Mouse (Mus musculus) urinary bladder, adult 2 months (tissue): ENCODE measurements around the gene Ubr4. TPM values are rescaled to one million over a fixed set of nuclear protein-coding genes. Genes with fewer than 3 reads are reported as not detected.
"Not testable (repeated sequence)": the region's sequence is repeated elsewhere in the genome, so short reads cannot be mapped to it uniquely, and the experiment has no call there.

Experiments used
- DNase-seq: peaks from one replicate; pipeline ENCODE4 v3.0.0; 2022; ENCODE audit warnings: low spot score
- polyA plus RNA-seq: library from polyadenylated mRNA; depleted of rRNA; stranded (reverse); fragments of >200 nt; gene quantifications from 2 replicates; pipeline ENCODE4 v1.2.3, GENCODE M21; 2012

Gene Ubr4
- polyA plus RNA-seq, 1 experiment: 169 TPM

- DNase-seq: no peak
Observed at GRCm38 (mm10) chr4:139484496-139484895, 132.1 kb downstream of the Ubr4 start.

GRCm38 (mm10) chr4:139487085-139487484 lies 134.7 kb downstream of the Ubr4 start:
- no peak for DNase-seq

- DNase-seq: no peak
Observed at GRCm38 (mm10) chr4:139488325-139488724, 135.9 kb downstream of the Ubr4 start.

GRCm38 (mm10) chr4:139489946-139490345 lies 137.5 kb downstream of the Ubr4 start:
- DNase-seq: no peak

GRCm38 (mm10) chr4:139490413-139491055 lies 138.1 kb downstream of the Ubr4 start:
- no peak for DNase-seq

GRCm38 (mm10) chr4:139491541-139492170 lies 139.2 kb downstream of the Ubr4 start:
- no peak for DNase-seq

GRCm38 (mm10) chr4:139492258-139492833 lies 139.9 kb downstream of the Ubr4 start:
- no peak for DNase-seq

GRCm38 (mm10) chr4:139493227-139494025 lies 141.0 kb downstream of the Ubr4 start:
- no peak for DNase-seq

GRCm38 (mm10) chr4:139500814-139501213 lies 148.4 kb downstream of the Ubr4 start:
- no peak for DNase-seq

GRCm38 (mm10) chr4:139501702-139502101 lies 149.3 kb downstream of the Ubr4 start:
- no peak for DNase-seq

- DNase-seq: no peak
Observed at GRCm38 (mm10) chr4:139503919-139504318, 151.5 kb downstream of the Ubr4 start.

GRCm38 (mm10) chr4:139505716-139506115 lies 153.3 kb downstream of the Ubr4 start:
- DNase-seq: no peak

- no peak for DNase-seq
Observed at GRCm38 (mm10) chr4:139506727-139507126, 154.3 kb downstream of the Ubr4 start.

- DNase-seq: no peak
Observed at GRCm38 (mm10) chr4:139509069-139509468, 156.7 kb downstream of the Ubr4 start.

GRCm38 (mm10) chr4:139511557-139511956 lies 159.1 kb downstream of the Ubr4 start:
- DNase-seq: no peak

GRCm38 (mm10) chr4:139512985-139513384 lies 160.6 kb downstream of the Ubr4 start:
- no peak for DNase-seq

GRCm38 (mm10) chr4:139519221-139519620 lies 166.8 kb downstream of the Ubr4 start:
- no peak for DNase-seq

- DNase-seq: peak; percentile 50
Observed at GRCm38 (mm10) chr4:139521926-139522325, 169.5 kb downstream of the Ubr4 start.

- DNase-seq: no peak
Observed at GRCm38 (mm10) chr4:139526475-139526874, 174.1 kb downstream of the Ubr4 start.

- DNase-seq: not testable (repeated sequence)
Observed at GRCm38 (mm10) chr4:139530248-139530647, 177.8 kb downstream of the Ubr4 start, which contains the start of gene Iffo2. Gene Iffo2 (plus strand): TSS chr4:139530548.

GRCm38 (mm10) chr4:139532081-139532480 lies 179.7 kb downstream of the Ubr4 start:
- DNase-seq: no peak

GRCm38 (mm10) chr4:139535127-139535695 lies 182.8 kb downstream of the Ubr4 start:
- DNase-seq: peak; percentile 59
